Mouse (Mus musculus): ENCODE data around the gene Me1.

Gene Me1

DNA sequence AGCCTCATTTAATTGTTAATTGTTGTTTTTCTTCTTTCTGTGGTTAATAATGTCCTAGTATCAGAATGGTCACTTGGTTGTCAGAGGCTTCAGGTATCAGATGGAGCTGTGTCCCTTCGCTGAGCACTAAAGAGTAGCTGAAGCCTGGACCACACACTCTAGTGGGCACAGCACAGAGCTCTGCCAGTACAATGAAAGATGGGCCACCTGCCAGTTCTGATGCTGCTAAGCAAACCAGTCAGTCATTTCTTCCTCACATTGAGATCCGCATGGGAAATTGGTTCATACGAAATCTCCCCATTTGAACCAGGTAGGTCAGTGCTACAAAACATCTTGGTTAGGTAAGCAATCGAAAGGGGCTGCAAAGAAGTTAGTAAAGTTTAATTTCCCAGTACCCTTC is 141.1 kb downstream of the Me1 start:
- DNase-seq (ENCODE audit: low read depth in 1 of 2, low spot score in 2 of 2) = no peak

GRCm38 (mm10) chr9:86553886-86554285 is 141.9 kb downstream of the Me1 start:
- DNase-seq (ENCODE audit: low read depth in 1 of 2, low spot score in 2 of 2) = no peak

- DNase-seq (ENCODE audit: low read depth in 1 of 2, low spot score in 2 of 2) = no peak
Observed at GRCm38 (mm10) chr9:86550717-86551116, 145.0 kb downstream of the Me1 start.

GRCm38 (mm10) chr9:86549637-86550162 is 146.1 kb downstream of the Me1 start:
- no peak for DNase-seq (ENCODE audit: low read depth in 1 of 2, low spot score in 2 of 2)

DNA sequence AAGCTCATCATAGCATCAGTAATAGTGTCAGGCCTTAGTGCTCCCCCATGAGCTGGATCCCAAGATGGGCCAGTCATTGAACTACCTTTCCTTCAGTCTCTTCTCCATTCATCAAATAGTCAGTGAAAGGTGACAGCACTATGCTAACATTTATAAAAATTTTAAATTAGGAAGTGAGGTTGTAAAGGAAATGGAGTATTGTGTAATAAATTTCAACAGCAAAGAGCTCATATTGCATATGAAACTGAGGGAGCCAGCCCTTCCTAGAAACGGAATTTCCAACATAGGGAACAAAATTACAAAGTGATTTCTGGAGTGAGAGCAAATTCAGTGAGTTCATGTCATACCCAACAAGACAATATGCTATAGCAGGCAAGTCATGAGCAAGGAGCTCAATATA is 151.2 kb downstream of the Me1 start:
- no peak for DNase-seq (ENCODE audit: low read depth in 1 of 2, low spot score in 2 of 2)

GRCm38 (mm10) chr9:86543451-86543850 is 152.3 kb downstream of the Me1 start:
- DNase-seq (ENCODE audit: low read depth in 1 of 2, low spot score in 2 of 2) = no peak

GRCm38 (mm10) chr9:86534071-86534470 is 161.7 kb downstream of the Me1 start:
- no peak for DNase-seq (ENCODE audit: low read depth in 1 of 2, low spot score in 2 of 2)

Measured in monocyte, adult 2 months (primary cell).